Mouse (Mus musculus): ENCODE results near the gene Sox18.

Sox18 gene

DNA sequence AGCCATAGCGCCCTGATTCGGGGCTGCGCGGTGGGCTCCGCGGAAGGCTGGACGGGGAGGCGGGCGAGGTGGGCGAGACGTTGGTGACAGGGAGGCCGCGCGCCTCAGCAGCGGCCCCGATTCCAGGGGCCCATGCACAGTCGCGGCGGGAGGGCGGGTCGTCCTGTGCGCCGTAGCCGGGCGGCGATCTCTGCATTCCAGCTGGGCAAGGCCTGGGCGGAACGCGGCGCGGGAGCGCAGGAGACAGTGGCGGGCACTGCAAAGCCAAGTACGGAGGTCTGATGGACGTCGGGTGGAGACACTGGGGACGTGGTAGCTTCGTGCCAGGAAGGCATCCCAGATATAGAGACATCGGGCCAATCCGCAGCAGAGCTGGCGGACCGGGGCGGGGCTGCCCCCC is at the start of gene Sox18:
TSS of gene Sox18 (minus strand) at position 315 of the 400 bp plus-strand sequence.
- peak; percentile 76; the same call in 1 of the 2 replicates for TF ChIP-seq GATA4 (IDR thresholded peaks at IDR 0.05; ENCODE audit: insufficient replicate concordance, low read length)

- TF ChIP-seq GATA4 (IDR thresholded peaks at IDR 0.05; ENCODE audit: insufficient replicate concordance, low read length) = no peak
Observed at GRCm38 (mm10) chr2:181721200-181721599, 49.8 kb upstream of the Sox18 start.

DNA sequence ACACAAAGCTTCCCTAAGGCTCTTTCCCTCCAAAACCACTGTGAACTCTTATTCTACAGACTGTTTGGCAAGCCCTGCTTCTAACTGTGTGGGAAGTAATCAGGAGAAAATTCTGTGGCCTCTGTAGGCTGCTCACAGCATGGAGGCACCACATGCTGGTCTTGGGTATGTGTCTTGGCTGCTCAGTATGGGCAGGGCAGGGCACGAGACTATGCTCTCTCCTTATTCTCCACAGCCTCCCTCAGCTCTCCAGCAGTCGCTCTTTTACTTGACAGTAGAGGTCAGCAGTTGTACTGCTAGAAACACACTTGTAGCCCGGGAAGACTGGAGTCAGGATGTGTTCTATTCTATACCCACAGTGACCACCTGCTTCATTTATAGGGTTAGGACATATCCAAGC is 48.6 kb upstream of the Sox18 start:
- no peak for TF ChIP-seq GATA4 (IDR thresholded peaks at IDR 0.05; ENCODE audit: insufficient replicate concordance, low read length)

GRCm38 (mm10) chr2:181716991-181717390 is 45.6 kb upstream of the Sox18 start:
- no peak for TF ChIP-seq GATA4 (IDR thresholded peaks at IDR 0.05; ENCODE audit: insufficient replicate concordance, low read length)

DNA sequence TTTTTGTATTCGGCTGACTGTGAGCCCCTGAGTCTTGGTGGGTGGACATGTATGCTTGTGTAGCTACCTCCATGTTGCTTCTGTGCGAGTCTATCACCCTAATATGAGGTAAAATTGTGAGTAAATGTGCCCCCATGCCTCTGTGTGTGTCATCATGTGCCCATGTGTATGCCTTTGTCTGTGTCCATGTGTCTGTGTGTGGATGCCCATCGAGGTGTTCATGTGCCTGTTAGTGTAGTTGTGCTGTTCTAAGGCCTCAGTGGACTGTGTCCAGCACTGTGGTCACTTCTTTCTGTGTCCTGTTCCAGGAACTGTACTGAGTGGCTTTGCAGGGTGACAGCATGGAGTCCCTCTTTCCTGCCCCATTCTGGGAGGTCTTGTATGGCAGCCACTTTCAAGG is 43.9 kb upstream of the Sox18 start:
- TF ChIP-seq GATA4 (IDR thresholded peaks at IDR 0.05; ENCODE audit: insufficient replicate concordance, low read length) = no peak

DNA sequence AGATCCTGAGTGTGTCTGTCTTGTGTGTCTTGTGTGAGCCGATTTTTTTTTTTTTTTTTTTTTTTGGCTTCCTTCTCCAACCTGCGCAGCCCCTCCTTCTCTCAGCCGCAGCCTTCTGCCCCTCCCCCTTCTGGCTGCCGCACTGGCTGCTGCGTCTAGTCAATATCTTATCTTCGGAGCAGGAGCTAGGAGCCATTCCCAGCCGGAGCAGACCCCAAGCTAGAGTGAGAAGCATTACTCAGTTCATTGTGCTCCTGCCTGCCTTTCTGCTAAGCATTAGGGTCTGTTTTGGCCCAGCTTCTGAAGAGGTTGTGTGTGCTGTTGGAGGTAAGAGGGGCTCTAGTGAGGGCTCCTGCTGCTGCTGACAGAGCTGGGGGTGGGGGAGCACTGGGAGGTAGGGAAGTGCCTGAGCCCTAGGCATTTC is 43.5 kb upstream of the Sox18 start, which contains the start of gene Oprl1:
TSS of gene Oprl1 (plus strand) at position 114 of the 424 bp plus-strand sequence.
- TF ChIP-seq GATA4 (IDR thresholded peaks at IDR 0.05; ENCODE audit: insufficient replicate concordance, low read length) = no peak

DNA sequence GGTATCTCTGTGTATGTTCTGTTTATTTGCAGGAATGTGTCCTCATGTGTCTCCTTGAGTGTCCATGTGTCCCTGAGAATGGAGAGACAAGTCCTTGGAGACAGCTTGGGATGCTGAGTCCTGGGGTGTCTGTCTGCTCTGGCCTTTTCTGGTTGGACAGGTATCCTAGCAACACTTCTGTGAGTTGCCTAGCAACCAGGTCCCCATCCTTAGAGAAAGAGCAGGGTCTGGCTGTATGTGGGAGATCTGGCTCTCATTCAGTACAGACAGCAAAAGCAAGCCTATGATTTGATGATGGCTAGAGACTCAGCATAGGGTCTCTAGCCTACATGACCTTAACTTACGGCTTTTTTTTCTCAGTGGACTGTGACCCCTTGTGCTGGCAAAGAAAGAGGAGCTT is 42.3 kb upstream of the Sox18 start:
- TF ChIP-seq GATA4 (IDR thresholded peaks at IDR 0.05; ENCODE audit: insufficient replicate concordance, low read length) = no peak

DNA sequence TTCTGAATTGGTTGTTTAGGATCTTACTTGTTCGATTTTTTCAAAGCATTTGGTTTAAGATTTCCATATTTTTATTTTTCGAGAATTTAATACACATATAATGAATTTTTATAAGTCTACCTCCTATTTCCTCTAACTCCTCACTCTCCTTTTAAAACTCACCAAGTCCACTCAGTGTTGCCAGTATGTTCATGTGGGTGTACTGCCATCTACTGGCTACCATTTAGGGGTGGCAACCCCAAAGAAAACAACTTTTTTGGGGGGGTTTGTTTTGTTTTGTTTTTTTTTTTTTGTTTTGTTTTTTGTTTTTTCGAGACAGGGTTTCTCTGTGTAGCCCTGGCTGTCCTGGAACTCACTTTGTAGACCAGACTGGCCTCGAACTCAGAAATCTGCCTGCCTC is 35.2 kb upstream of the Sox18 start:
- no peak for TF ChIP-seq GATA4 (IDR thresholded peaks at IDR 0.05; ENCODE audit: insufficient replicate concordance, low read length)

DNA sequence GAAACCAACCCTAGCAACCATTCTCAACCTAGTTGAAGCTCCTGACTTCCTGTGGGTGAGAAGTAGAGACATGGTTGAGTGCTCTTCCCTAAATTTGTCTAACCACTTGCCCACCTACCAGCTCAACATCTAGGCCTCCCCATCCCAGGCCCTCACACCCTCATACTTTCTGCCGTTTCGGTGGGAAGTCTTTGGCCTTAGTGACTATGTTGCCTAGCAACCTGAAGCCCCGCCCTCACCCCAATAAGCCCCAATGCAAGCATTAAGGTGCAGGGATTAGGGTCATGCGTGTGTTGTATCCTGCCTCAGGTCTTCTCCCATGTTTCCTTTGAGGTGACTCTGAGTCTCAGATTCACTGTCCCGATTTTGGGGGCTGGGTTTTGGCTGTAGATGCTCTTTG is 26.8 kb upstream of the Sox18 start, which contains the start of gene Lkaaear1:
TSS of gene Lkaaear1 (minus strand) at position 202 of the 400 bp plus-strand sequence.
- TF ChIP-seq GATA4 (IDR thresholded peaks at IDR 0.05; ENCODE audit: insufficient replicate concordance, low read length) = no peak

- no peak for TF ChIP-seq GATA4 (IDR thresholded peaks at IDR 0.05; ENCODE audit: insufficient replicate concordance, low read length)
Observed at GRCm38 (mm10) chr2:181696801-181697420, 25.5 kb upstream of the Sox18 start.

GRCm38 (mm10) chr2:181695776-181696175 is 24.3 kb upstream of the Sox18 start:
- TF ChIP-seq GATA4 (IDR thresholded peaks at IDR 0.05; ENCODE audit: insufficient replicate concordance, low read length) = no peak

GRCm38 (mm10) chr2:181694581-181694980 is 23.1 kb upstream of the Sox18 start:
- TF ChIP-seq GATA4 (IDR thresholded peaks at IDR 0.05; ENCODE audit: insufficient replicate concordance, low read length) = no peak

DNA sequence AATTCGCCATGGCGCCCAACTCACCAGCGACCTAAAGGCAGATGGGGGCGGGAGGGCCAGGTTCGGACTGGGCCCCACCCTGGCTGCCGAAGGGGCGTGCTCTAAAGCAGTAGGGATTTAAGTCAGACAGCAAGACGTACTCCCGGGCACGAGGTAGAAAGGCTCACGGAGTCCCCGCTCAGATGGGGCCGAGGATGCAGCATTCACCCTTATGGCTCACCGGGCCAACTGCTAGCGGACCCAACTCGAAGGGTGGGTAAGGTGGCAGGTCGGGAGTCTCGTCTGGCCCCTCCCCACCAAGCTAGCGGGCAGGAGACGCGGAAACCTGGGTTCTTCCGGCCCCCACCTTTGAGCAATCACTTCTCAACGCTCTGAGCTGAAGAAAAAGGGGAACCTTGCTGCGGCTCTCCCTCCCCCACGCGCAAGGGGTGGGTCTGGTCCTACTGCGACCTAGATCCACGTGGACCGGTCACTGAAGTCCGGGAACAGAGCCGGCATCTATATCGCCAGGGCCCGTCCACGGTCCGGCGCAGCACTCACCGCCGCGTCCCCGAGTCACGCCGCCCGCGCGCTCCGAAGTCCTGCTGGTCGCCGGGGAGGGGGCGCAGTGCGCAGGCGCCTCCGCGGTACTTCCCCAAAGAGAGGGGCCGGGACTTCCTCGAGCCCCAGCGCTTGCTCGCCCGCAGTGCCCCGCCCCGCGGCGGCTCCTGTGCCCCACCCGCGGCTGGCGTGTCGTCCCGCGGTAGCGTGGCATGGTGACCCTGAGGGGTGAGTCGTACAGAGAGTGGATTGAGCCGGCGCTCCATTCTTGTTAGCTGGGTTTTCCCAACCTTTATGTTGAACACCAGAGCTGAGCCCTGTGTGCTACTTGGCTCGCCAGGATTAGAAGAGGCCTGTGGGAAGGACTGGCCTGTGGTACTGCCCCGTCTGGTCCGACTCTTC is 22.2 kb upstream of the Sox18 start, which contains the start of gene Rgs19:
TSS of gene Rgs19 (minus strand) at position 639 of the 942 bp plus-strand sequence.
- TF ChIP-seq GATA4 (IDR thresholded peaks at IDR 0.05; ENCODE audit: insufficient replicate concordance, low read length) = no peak

- TF ChIP-seq GATA4 (IDR thresholded peaks at IDR 0.05; ENCODE audit: insufficient replicate concordance, low read length) = no peak
Observed at GRCm38 (mm10) chr2:181692304-181692703, 20.9 kb upstream of the Sox18 start.

DNA sequence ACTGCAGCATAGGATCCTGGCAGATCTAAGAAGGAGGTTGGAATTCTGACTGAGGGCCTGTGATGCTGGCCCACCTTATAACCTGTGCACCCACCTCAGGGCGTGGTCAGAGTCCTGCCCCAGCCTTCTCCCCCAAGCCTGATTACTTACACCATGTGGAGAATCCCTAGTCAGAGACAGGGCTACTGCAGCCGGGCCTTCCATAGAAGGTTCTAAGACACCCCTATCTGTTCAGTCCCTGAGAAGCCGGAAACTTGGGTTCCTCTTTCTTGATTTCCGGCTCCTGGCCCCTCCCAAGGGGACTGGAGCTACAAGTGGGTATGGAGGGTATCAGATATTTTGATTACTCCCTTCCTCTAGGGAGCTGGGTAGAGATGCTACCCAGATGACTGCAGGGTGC is 20.1 kb upstream of the Sox18 start:
- TF ChIP-seq GATA4 (IDR thresholded peaks at IDR 0.05; ENCODE audit: insufficient replicate concordance, low read length) = no peak

- TF ChIP-seq GATA4 (IDR thresholded peaks at IDR 0.05; ENCODE audit: insufficient replicate concordance, low read length) = no peak
Observed at GRCm38 (mm10) chr2:181691083-181691482, 19.6 kb upstream of the Sox18 start.
